ENCODE assay signal across 28 mouse cellular contexts in the genomic region with DNA sequence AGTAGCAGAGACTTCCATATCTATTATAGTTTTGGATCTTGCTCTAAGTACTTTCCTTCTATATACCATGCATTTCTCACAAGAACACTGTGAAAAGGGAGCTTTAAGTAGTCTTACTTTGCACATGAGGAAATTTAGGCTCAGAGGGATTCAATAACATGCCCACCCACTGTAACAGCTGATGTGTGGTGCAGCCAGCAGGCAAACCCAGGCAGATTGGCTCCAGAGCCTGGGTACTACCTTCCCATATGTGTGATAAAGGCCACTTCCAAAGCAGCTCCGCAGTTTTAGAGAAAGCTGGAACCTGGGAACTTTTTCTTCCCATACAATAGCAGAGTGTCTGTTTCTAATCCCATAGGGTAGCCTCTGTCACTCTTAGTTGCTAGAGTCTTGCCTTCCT.
A peak's percentile ranks its signal among the peaks of the same experiment; 100 is the strongest.
DNase-seq lines count a peak whose midpoint lies in the region; ATAC-seq lines count a peak whose summit lies in the region.
"Had no signal": no experiment of that assay in that cellular context is flagged by ENCODE, and none has a peak within 500 bp of the region (broad histone marks: within the 10 kb centered on the region; RNA-seq: fewer than 3 reads in every experiment).

No protein-coding gene starts in this region.

- no peaks in the 10 kb centered on the region for H3K4me1 ChIP-seq in hindbrain, embryonic 13.5 days (replicated peaks)
- H3K4me1 ChIP-seq: forebrain, embryonic 15.5 days; heart, embryonic 15.5 days; limb, embryonic 15.5 days; lung, embryonic 15.5 days; midbrain, embryonic 13.5 days; neural tube, embryonic 12.5 days had no signal

- H3K27ac ChIP-seq in hindbrain, embryonic 13.5 days, result no peak overlapping the region
- H3K27ac ChIP-seq: forebrain, embryonic 15.5 days; heart, embryonic 15.5 days; hindbrain, embryonic 14.5 days; limb, embryonic 15.5 days; liver, embryonic 14.5 days; lung, embryonic 15.5 days; midbrain, embryonic 13.5 days; neural tube, embryonic 12.5 days had no signal

- no peak overlapping the region for H3K9ac ChIP-seq in hindbrain, embryonic 13.5 days
- H3K9ac ChIP-seq: forebrain, embryonic 15.5 days; heart, embryonic 15.5 days; hindbrain, embryonic 14.5 days; limb, embryonic 15.5 days; liver, embryonic 14.5 days; lung, embryonic 15.5 days; midbrain, embryonic 13.5 days; neural tube, embryonic 12.5 days had no signal

- H3K9me3 ChIP-seq in hindbrain, embryonic 13.5 days, result no peaks in the 10 kb centered on the region
- H3K9me3 ChIP-seq: forebrain, embryonic 15.5 days; heart, embryonic 15.5 days; limb, embryonic 15.5 days; lung, embryonic 15.5 days; megakaryocyte, embryonic 14.5 days; midbrain, embryonic 13.5 days; neural tube, embryonic 12.5 days had no signal

- no peak overlapping the region for H3K4me2 ChIP-seq in hindbrain, embryonic 13.5 days
- H3K4me2 ChIP-seq: forebrain, embryonic 15.5 days; heart, embryonic 15.5 days; hindbrain, embryonic 14.5 days; limb, embryonic 15.5 days; lung, embryonic 15.5 days; midbrain, embryonic 13.5 days; neural tube, embryonic 12.5 days had no signal

- H3K27me3 ChIP-seq in hindbrain, embryonic 13.5 days, result no peaks in the 10 kb centered on the region
- H3K27me3 ChIP-seq: forebrain, embryonic 15.5 days; heart, embryonic 15.5 days; limb, embryonic 15.5 days; lung, embryonic 15.5 days; megakaryocyte, embryonic 14.5 days; midbrain, embryonic 13.5 days; neural tube, embryonic 12.5 days had no signal

- DNase-seq in right cerebral cortex, adult 18-20 months, result peak; percentile 7
- DNase-seq in right cerebral cortex, postnatal 14 days, result no peak
- peak; percentile 59 to 67 for DNase-seq in layer of hippocampus, adult 8-10 months (ENCODE audit: low spot score in 2 of 2)
- DNase-seq in layer of hippocampus, postnatal 36 days, result peak; percentile 40 to 51
- no peak for DNase-seq in embryo, embryonic 10 days (ENCODE audit: low spot score)
- no peak for DNase-seq in natural killer cell, adult 2 months (ENCODE audit: low spot score in 2 of 2)
- DNase-seq: adrenal gland, postnatal 10 days; cerebellum, adult 8-10 months; cerebellum, postnatal 36 days; gastrocnemius, postnatal 36 days; heart, postnatal 36 days; kidney, adult 18-20 months; lung, postnatal 36 days; retina, postnatal 1 day; spleen, adult 18-20 months; thymus, postnatal 25 days had no signal

- no peaks in the 10 kb centered on the region for H3K36me3 ChIP-seq in hindbrain, embryonic 13.5 days
- H3K36me3 ChIP-seq: forebrain, embryonic 15.5 days; heart, embryonic 15.5 days; limb, embryonic 15.5 days; lung, embryonic 15.5 days; midbrain, embryonic 13.5 days; neural tube, embryonic 12.5 days had no signal

- WGBS in hindbrain, embryonic 13.5 days, result 88% methylated on average over 1 of the region's 1 CpGs

- no peak overlapping the region for H3K4me3 ChIP-seq in hindbrain, embryonic 13.5 days
- H3K4me3 ChIP-seq: forebrain, embryonic 15.5 days; heart, embryonic 15.5 days; limb, embryonic 15.5 days; lung, embryonic 15.5 days; megakaryocyte, embryonic 14.5 days; midbrain, embryonic 13.5 days; neural tube, embryonic 12.5 days had no signal

- no peak for ATAC-seq in hindbrain, embryonic 13.5 days (ENCODE audit: low FRiP score)
- ATAC-seq: activated CD4-positive, CD25-positive, alpha-beta regulatory T cell, adult 4 months; forebrain, embryonic 15.5 days; inflammation-experienced regulatory T-cells, adult 6 months; midbrain, embryonic 13.5 days had no signal

Comparison
In these comparisons a context has a peak if more than half of its experiments do, and no peak if none do; other contexts are left out.
1. DNase-seq: peak in right cerebral cortex, adult 18-20 months (single experiment), layer of hippocampus, adult 8-10 months (2 of 2) and layer of hippocampus, postnatal 36 days (2 of 2); none in right cerebral cortex, postnatal 14 days (single experiment), embryo, embryonic 10 days (single experiment) and natural killer cell, adult 2 months (0 of 2).